Mouse (Mus musculus) adrenal gland, adult 10 weeks (tissue): ENCODE data around the gene Rhbdf2. TPM values are rescaled to one million over a fixed set of nuclear protein-coding genes. Genes with fewer than 3 reads are reported as not detected.

Experiments used
- polyA plus RNA-seq: library from polyadenylated mRNA; stranded (reverse); fragments of 350-450 nt; fragmentation: Illumina TruSeq; extraction: RNeasy Lipid Tissue Mini Kit (QIAGEN cat#74804); gene quantifications from one replicate; pipeline ENCODE4 v1.2.3, GENCODE M21; 2014; ENCODE audit warnings: low read depth, low replicate concordance

Gene Rhbdf2
- polyA plus RNA-seq = not detected

GRCm38 (mm10) chr11:116626299-116627071 lies at the start of gene Rhbdf2:
Gene Rhbdf2 (minus strand): TSS chr11:116627019.

GRCm38 (mm10) chr11:116654255-116654821 lies 27.5 kb upstream of the Rhbdf2 start, which contains the start of gene Cygb:
Gene Cygb (minus strand): TSS chr11:116654313.

GRCm38 (mm10) chr11:116653234-116653633 lies 26.4 kb upstream of the Rhbdf2 start, which contains the start of gene Prcd:
Gene Prcd (plus strand): TSS chr11:116653534.

GRCm38 (mm10) chr11:116586310-116586709 lies 40.5 kb downstream of the Rhbdf2 start, which contains the start of gene Aanat:
Gene Aanat (plus strand): TSS chr11:116586432.

GRCm38 (mm10) chr11:116581376-116581814 lies 45.4 kb downstream of the Rhbdf2 start, which contains the start of gene Ube2o:
Gene Ube2o (minus strand): TSS chr11:116581447.

Other genes with a start within 250 kb of the Rhbdf2 start
- 0.82 TPM for gene Rnf157, start 214.0 kb downstream of the Rhbdf2 start, polyA plus RNA-seq
- 8.3 TPM for gene Ubald2, start 192.9 kb downstream of the Rhbdf2 start, polyA plus RNA-seq
- not detected for gene Qrich2, start 160.8 kb downstream of the Rhbdf2 start, polyA plus RNA-seq
- gene Prpsap1, start 132.8 kb downstream of the Rhbdf2 start, polyA plus RNA-seq = 31.6 TPM
- gene Sphk1, start 96.1 kb downstream of the Rhbdf2 start, polyA plus RNA-seq = not detected
- gene Ube2o, start 45.6 kb downstream of the Rhbdf2 start, polyA plus RNA-seq = 3.7 TPM
- not detected for gene Aanat, start 40.6 kb downstream of the Rhbdf2 start, polyA plus RNA-seq
- 1.9 TPM for gene Prcd, start 26.5 kb upstream of the Rhbdf2 start, polyA plus RNA-seq
- 1.9 TPM for gene Cygb, start 27.3 kb upstream of the Rhbdf2 start, polyA plus RNA-seq
- 0.23 TPM for gene St6galnac1, start 148.5 kb upstream of the Rhbdf2 start, polyA plus RNA-seq
- gene Mxra7, start 201.0 kb upstream of the Rhbdf2 start, polyA plus RNA-seq = 28.5 TPM
- 63.3 TPM for gene Mettl23, start 216.3 kb upstream of the Rhbdf2 start, polyA plus RNA-seq
- 9.3 TPM for gene Jmjd6, start 216.4 kb upstream of the Rhbdf2 start, polyA plus RNA-seq
- 21.5 TPM for gene Mfsd11, start 225.4 kb upstream of the Rhbdf2 start, polyA plus RNA-seq
- gene Srsf2, start 226.1 kb upstream of the Rhbdf2 start, polyA plus RNA-seq = 468 TPM